Mouse (Mus musculus): Measurements from ENCODE around the gene Ublcp1.

The Ublcp1 gene

DNA sequence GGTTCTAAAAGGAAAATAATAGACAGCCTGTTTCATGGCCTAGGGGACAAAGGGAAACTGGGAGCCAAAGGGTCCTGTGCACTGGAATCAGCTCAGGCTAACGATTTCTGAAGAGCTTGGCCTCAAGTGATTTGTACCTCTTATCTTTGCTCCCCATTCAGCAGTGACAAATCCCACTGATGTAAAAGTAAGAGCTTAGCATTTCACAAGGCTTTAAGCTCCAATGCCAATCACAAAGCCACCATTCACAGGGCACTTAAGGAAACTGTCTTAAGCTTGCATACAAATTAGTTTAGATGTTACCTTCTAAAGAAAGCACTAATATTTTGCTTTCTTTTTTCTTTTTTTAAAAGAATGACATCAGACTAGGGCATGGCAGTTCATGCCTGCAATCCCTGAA, 64.3 kb downstream of the Ublcp1 start:
- Histone ChIP-seq H3K27me3 (ENCODE audit: insufficient read depth, low read length) (no peaks in the 10 kb centered on the region; the same call in 1 of the 2 replicates), H3K4me3 (replicated peaks; ENCODE audit: low read length) (no peak overlapping the region), H3K36me3 (ENCODE audit: insufficient read depth, low read length) (no peaks in the 10 kb centered on the region), H3K9me3 (ENCODE audit: low read length) (no peaks in the 10 kb centered on the region), H3K4me1 (replicated peaks; ENCODE audit: low read depth, low read length) (peaks cover 4% of the 10 kb centered on the region; the same call in 1 of the 2 replicates)
- TF ChIP-seq NANOG (IDR thresholded peaks at IDR 0.05; ENCODE audit: borderline replicate concordance, low read length) (no peak), CTCF (conservative IDR thresholded peaks at IDR 0.05; ENCODE audit: low read length) (no peak), POU5F1 (IDR thresholded peaks at IDR 0.05; ENCODE audit: borderline replicate concordance, low read length) (no peak)

DNA sequence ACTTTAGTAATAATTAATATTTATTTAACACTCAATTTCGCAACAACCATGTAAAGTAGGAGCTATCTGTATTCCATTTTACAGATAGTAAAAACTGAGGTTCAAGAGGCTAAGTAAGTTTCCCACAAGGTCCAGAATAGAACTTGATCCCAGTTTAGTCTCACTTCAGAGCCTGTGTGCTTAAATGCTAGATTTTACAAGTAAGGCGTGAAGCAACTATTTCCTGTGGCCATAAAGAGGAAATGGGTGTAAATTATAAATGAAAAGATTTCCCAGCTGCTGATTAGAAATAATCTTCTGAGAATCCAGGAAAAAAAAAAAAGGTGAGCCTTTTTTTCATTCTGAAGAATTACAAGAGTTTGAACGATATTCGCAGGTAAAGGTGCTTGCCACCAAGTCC, 65.2 kb downstream of the Ublcp1 start:
- Histone ChIP-seq H3K4me1 (replicated peaks; ENCODE audit: low read depth, low read length) (peaks cover 4% of the 10 kb centered on the region; the same call in 1 of the 2 replicates), H3K27me3 (ENCODE audit: insufficient read depth, low read length) (peaks cover under 1% of the 10 kb centered on the region), H3K4me3 (replicated peaks; ENCODE audit: low read length) (no peak overlapping the region), H3K36me3 (ENCODE audit: insufficient read depth, low read length) (no peaks in the 10 kb centered on the region), H3K9me3 (ENCODE audit: low read length) (no peaks in the 10 kb centered on the region)
- TF ChIP-seq NANOG (IDR thresholded peaks at IDR 0.05; ENCODE audit: borderline replicate concordance, low read length): no peak
- no peak for TF ChIP-seq CTCF (conservative IDR thresholded peaks at IDR 0.05; ENCODE audit: low read length)
- no peak for TF ChIP-seq POU5F1 (IDR thresholded peaks at IDR 0.05; ENCODE audit: borderline replicate concordance, low read length)

Data from E14TG2a.4 (cell line).